Mouse (Mus musculus) heart, embryonic 10.5 days (tissue): ENCODE measurements around the gene Irgm2. TPM values are rescaled to one million over a fixed set of nuclear protein-coding genes. Genes with fewer than 3 reads are reported as not detected.
"Not testable (repeated sequence)": the region's sequence is repeated elsewhere in the genome, so short reads cannot be mapped to it uniquely, and the experiment has no call there.

ENCODE experiments used
- DNase-seq: peaks from one replicate; pipeline ENCODE4 v3.0.0-alpha.2; 2017; ENCODE audit warnings: low spot score
- H3K27ac ChIP-seq: fragments of 300-500 bp; sonication (generic); 2 replicates; pipeline ENCODE4 v1.5.1; 2016; ENCODE audit warnings: mild to moderate bottlenecking
- H3K27me3 ChIP-seq: fragments of 300-500 bp; sonication (generic); 2 replicates; pipeline ENCODE4 v1.6.1; 2016; ENCODE audit warnings: mild to moderate bottlenecking; ENCODE audit not compliant: poor library complexity, insufficient read depth, severe bottlenecking
- H3K36me3 ChIP-seq: fragments of 300-500 bp; sonication (generic); 2 replicates; pipeline ENCODE4 v1.6.1; 2016; ENCODE audit warnings: mild to moderate bottlenecking, moderate library complexity
- H3K4me1 ChIP-seq: fragments of 300-500 bp; sonication (generic); 2 replicates; pipeline ENCODE4 v1.6.1; 2016; ENCODE audit warnings: mild to moderate bottlenecking
- H3K4me3 ChIP-seq: fragments of 300-500 bp; sonication (generic); 2 replicates; pipeline ENCODE4 v1.5.1; 2016; ENCODE audit warnings: mild to moderate bottlenecking, moderate library complexity
- H3K9me3 ChIP-seq: fragments of 300-500 bp; sonication (generic); 2 replicates; pipeline ENCODE4 v1.6.1; 2016; ENCODE audit warnings: mild to moderate bottlenecking, moderate library complexity
- WGBS: fragments of 180-500 bp; shearing (Covaris S2); methylation state at CpG from one replicate; pipeline ENCODE4 v1.1.7; 2016; 5-methylcytosine and 5-hydroxymethylcytosine counted together
- polyA plus RNA-seq: library from polyadenylated mRNA; unstranded; fragments of >200 nt; fragmentation: Nextera tagmentation; extraction: Ambion mirVana; gene quantifications from 2 replicates; pipeline ENCODE4 v1.2.1, GENCODE M21; 2016

Irgm2 gene
- polyA plus RNA-seq, 1 experiment from 2014 or later: 0.90 TPM

DNA sequence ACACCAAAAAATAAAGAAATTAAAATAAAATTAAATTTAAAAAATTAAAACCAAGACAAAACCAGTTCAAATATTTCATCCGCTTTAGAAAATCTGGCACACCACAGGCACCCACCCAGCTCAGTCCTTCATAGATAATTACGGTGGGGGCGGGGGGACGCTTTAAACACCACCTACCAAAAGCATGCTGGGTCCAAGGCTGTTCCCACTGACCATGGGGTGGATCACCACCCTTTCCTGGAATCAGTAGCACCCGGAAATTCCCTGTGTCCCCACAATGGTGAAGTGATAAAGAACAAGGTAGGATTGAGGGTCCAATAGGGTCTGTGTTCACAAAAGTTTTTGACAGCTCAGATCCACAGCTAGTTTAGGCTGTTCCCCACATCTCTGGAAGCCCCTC, 16.4 kb downstream of the Irgm2 start:
- no peak for DNase-seq
- H3K4me3 ChIP-seq: no peak overlapping the region
- 75% methylated on average over 5 of the region's 5 CpGs for WGBS
- no peaks in the 10 kb centered on the region for H3K36me3 ChIP-seq
- peaks cover 11% of the 10 kb centered on the region for H3K4me1 ChIP-seq
- H3K27me3 ChIP-seq: no peaks in the 10 kb centered on the region
- no peak overlapping the region for H3K27ac ChIP-seq
- H3K9me3 ChIP-seq: no peaks in the 10 kb centered on the region

DNA sequence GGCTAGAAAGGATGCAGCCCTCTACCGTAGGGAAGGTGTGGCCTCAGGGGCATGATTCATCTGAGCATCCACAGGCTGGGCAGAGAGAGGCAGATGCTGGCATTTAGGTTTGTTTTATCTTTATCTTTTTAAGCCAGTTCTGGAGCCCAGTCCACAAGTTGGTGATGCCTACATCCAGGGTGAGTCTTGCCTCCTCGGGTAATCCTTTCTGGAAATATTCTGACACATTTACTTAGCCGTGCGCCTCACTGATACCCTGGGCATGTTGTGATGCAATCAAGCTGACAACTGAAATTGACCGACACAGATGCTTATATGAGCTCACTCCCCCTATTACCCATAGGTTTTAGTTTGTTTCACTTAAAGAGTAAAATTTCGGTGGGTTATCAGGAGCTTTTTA, 17.4 kb downstream of the Irgm2 start:
- no peaks in the 10 kb centered on the region for H3K36me3 ChIP-seq
- DNase-seq: no peak
- H3K27ac ChIP-seq: no peak overlapping the region
- no peak overlapping the region for H3K4me3 ChIP-seq
- H3K9me3 ChIP-seq: no peaks in the 10 kb centered on the region
- peaks cover under 1% of the 10 kb centered on the region; the same call in 1 of the 2 replicates for H3K4me1 ChIP-seq
- no peaks in the 10 kb centered on the region for H3K27me3 ChIP-seq
- WGBS: 84% methylated on average over 6 of the region's 6 CpGs

DNA sequence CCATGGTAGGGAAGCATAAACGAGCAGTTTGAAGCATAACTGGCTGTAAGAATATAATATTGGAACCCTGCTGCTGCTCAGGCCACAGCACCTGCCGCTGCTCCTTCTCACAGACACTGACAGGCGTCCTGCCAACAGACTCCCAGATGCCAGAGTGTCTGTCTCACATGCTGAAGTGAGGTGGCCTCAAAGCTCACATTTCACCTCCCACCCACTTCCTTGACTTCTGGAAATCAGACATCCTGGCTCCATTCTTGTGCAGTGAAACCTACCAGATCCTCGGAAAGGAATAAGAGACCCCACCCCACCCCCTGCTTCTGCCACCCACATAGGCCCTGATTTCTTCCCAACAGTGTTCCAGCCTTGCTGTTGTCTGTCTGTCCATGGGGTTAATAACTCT, 24.3 kb downstream of the Irgm2 start:
- peak overlapping the region; percentile 52 for H3K27ac ChIP-seq
- peak; percentile 66 for DNase-seq
- WGBS: 26% methylated on average over 4 of the region's 4 CpGs
- no peaks in the 10 kb centered on the region for H3K9me3 ChIP-seq
- H3K36me3 ChIP-seq: no peaks in the 10 kb centered on the region
- no peak overlapping the region for H3K4me3 ChIP-seq
- no peaks in the 10 kb centered on the region for H3K27me3 ChIP-seq
- peaks cover 21% of the 10 kb centered on the region for H3K4me1 ChIP-seq

DNA sequence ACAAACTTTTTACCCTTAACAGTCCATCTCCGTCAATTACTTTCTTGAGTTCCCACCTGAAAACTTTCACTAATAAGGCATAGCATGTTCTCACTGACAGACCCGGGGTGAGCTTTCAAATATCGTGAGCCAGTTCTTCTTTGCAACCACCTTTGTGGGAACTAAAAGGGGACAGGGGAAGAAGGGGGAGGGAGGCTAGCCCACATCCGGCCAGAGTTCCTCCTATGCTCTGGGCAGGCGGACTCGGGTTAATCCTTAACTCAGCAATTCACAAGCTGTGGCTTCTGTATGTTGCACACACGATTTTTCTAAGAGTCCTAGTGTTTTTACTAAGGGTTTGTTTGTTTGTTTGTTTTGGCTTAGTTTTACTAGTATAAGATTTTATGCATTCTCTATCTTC, 24.9 kb downstream of the Irgm2 start:
- Histone ChIP-seq H3K27ac (peak overlapping the region; percentile 59; the same call in 1 of the 2 replicates), H3K4me1 (peaks cover 21% of the 10 kb centered on the region), H3K4me3 (no peak overlapping the region), H3K27me3 (no peaks in the 10 kb centered on the region), H3K36me3 (no peaks in the 10 kb centered on the region), H3K9me3 (no peaks in the 10 kb centered on the region)
- peak; percentile 41 for DNase-seq
- WGBS: 53% methylated on average over 7 of the region's 7 CpGs

DNA sequence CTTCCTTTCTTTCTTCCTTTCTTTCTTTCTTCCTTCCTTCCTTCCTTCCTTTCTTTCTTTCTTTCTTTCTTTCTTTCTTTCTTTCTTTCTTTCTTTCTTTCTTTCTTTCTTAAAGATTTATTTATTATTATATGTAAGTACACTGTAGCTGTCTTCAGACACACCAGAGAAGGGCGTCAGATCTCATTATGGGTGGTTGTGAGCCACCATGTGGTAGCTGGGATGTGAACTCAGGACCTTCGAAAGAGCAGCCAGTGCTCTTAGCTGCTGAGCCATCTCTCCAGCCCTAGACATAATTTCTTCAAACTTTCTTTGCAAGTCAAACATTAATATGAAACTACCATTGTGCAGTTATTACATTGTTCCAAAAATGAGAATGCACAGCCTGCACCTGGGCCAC, 25.5 kb downstream of the Irgm2 start:
- not testable (repeated sequence) for H3K4me3 ChIP-seq, DNase-seq, H3K36me3 ChIP-seq, H3K27me3 ChIP-seq, H3K9me3 ChIP-seq, H3K27ac ChIP-seq
- peaks cover 21% of the 10 kb centered on the region for H3K4me1 ChIP-seq
- 71% methylated on average over 2 of the region's 2 CpGs for WGBS

DNA sequence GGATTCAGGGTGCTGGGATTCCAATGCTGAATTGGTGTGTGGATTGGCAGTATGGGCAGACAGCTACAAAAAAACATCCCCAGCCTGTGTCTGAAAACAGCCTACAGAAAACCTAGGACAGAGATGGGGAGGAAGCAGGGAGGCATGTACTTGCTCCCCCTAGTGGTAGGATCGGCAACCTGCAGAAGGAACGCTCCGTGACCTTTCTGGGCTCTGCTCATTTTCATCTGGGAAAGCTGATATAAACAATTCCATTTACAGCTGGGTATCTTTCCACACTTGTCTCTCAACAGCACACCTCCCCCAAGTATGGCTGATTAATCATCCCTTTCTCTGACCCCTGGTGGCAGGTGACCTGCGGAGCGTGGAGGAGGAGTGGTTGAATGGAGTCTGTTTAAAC, 26.2 kb downstream of the Irgm2 start:
- no peak overlapping the region for H3K4me3 ChIP-seq
- WGBS: 7% methylated on average over 5 of the region's 5 CpGs
- peak overlapping the region; percentile 56; the same call in 1 of the 2 replicates for H3K27ac ChIP-seq

DNA sequence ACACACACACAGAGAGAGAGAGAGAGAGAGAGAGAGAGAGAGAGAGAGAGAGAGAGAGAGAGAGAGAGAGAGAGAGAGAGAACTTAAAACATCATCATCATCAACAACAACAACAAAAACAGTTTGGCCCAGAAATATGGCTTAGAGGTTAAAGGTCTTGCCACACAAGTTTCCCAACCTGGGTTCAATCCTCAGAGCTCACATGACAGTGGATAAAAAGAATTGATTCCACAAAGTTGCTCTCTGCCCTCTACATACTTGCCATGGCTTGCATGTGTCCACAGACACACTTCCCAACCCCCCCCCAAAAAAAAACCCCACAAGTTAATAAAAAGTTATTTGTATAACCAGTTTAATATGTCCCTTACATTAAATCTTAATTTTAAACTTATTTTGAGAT, 27.0 kb downstream of the Irgm2 start:
- DNase-seq: peak; percentile 6
- no peak overlapping the region for H3K4me3 ChIP-seq
- no peaks in the 10 kb centered on the region for H3K27me3 ChIP-seq
- H3K4me1 ChIP-seq: peaks cover 27% of the 10 kb centered on the region
- no peak overlapping the region for H3K27ac ChIP-seq
- H3K36me3 ChIP-seq: no peaks in the 10 kb centered on the region
- no peaks in the 10 kb centered on the region for H3K9me3 ChIP-seq

More for the DNA sequence above, 26.2 kb downstream of the Irgm2 start:
- peak; percentile 84 for DNase-seq
- Histone ChIP-seq H3K27me3 (no peaks in the 10 kb centered on the region), H3K4me1 (peaks cover 26% of the 10 kb centered on the region), H3K9me3 (no peaks in the 10 kb centered on the region), H3K36me3 (no peaks in the 10 kb centered on the region)

DNA sequence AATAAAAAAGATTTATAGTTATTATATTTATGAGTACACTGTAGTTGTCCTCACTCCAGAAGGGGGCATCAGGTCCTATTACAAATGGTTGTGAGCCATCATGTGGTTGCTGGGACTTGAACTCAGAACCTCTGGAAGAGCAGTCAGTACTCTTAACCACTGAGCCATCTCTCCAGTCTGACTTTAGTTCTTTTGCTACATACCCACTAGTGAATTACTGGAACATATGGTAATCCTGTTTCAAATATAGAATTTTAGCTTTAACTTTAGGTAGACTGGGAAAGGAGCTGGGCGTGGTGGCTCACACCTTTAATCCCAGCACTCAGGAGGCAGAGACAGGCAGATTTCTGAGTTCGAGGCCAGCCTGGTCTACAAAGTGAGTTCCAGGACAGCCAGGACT, 28.6 kb downstream of the Irgm2 start:
- H3K36me3 ChIP-seq, H3K4me3 ChIP-seq, H3K27ac ChIP-seq, H3K9me3 ChIP-seq, H3K27me3 ChIP-seq: not testable (repeated sequence)
- WGBS: 80% methylated on average over 2 of the region's 2 CpGs
- peaks cover 26% of the 10 kb centered on the region for H3K4me1 ChIP-seq
- peak; percentile 17 for DNase-seq

DNA sequence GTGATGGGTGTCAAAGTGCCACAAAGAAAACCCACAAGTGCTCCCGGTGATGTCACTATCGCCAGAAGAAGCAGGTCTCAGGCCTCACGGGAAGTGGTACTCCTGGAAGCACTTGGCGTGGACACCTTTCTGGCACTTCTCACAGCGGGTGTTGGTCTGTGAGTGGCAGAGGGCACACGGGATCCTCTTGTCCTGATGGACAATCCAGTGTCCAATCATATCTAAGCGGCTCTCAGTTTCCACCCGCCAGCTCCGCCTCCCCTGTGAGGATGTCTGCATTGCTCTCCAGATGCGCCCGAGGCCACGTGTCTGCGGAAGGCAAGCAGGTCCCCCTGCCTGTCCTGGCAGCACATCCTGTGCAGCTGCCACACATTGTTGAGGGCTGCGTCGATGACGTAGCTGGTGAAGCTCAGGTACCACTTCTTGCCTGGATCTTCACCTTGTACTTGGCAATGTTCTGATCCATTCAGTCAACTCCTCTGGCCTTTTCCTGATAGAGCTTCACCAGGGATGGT, 31.0 kb downstream of the Irgm2 start:
- WGBS: 53% methylated on average over 16 of the region's 16 CpGs
- peak; percentile 75 for DNase-seq
- Histone ChIP-seq H3K4me1 (peaks cover 11% of the 10 kb centered on the region; the same call in 1 of the 2 replicates), H3K27me3 (no peaks in the 10 kb centered on the region; the same call in 1 of the 2 replicates), H3K36me3 (no peaks in the 10 kb centered on the region), H3K4me3 (no peak overlapping the region), H3K27ac (no peak overlapping the region), H3K9me3 (no peaks in the 10 kb centered on the region)

DNA sequence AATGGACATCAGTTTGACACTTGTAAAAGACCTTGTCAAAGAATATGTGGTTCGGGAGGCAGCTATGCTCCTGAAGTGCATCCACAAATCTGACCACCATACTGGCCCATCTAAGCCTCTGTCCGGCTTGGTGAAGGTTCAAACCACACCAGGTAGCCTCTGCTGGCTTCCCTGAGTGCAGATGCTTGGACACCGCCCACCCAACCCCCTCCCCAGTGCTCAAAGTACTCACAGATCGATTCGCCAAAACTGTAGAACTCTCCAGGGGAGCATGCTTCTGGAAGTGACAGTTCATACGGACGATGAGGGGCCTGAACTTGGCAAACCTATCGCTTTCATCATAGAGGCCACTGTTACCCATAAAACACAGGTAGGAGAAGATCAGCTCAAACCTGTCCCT, 31.7 kb downstream of the Irgm2 start:
- Histone ChIP-seq H3K9me3 (no peaks in the 10 kb centered on the region), H3K27ac (no peak overlapping the region), H3K27me3 (no peaks in the 10 kb centered on the region; the same call in 1 of the 2 replicates), H3K36me3 (no peaks in the 10 kb centered on the region), H3K4me3 (no peak overlapping the region), H3K4me1 (peaks cover 6% of the 10 kb centered on the region; the same call in 1 of the 2 replicates)
- 84% methylated on average over 8 of the region's 8 CpGs for WGBS
- DNase-seq: peak; percentile 63

DNA sequence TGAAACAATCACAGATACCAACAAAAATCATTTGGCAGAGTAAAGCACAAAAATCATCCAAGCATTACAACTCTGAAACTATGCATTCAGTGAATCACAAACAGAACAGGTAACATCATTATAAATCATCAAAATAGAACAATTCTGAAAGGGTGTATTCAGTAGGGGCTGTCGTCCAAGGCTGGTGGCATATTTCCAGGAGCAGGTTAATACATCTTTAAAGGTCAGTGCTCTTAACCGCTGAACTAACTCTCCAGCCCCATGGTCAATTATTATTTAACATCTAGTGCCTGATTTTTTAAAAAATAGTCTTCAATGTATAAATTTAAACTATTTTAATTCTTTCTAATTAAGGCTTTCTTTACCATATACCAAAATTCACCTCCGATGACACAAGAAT, 35.1 kb downstream of the Irgm2 start:
- WGBS: 84% methylated on average over 3 of the region's 3 CpGs
- H3K4me1 ChIP-seq: peaks cover 13% of the 10 kb centered on the region
- H3K27me3 ChIP-seq, H3K4me3 ChIP-seq, H3K36me3 ChIP-seq, H3K27ac ChIP-seq, DNase-seq, H3K9me3 ChIP-seq: not testable (repeated sequence)

DNA sequence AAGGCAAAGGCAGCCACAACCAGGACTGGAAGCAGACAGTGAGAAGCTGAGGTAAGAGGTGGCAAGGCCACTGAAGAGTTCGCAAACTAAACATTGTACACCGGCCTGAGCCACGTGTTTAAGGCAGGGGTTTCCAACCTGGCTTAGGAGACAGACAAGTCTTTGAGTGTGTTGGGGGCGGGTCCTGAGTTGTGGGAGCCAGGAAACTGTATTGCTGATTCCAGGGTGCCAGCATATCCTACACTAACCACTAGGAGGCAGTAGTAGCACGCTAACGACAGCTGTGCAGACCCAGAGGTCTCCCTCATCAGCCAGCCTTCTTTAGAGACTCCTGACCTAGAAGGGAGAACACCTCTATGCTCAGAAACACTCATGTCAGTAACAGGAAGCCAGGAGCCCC, 35.7 kb downstream of the Irgm2 start:
- Histone ChIP-seq H3K36me3 (no peaks in the 10 kb centered on the region), H3K9me3 (no peaks in the 10 kb centered on the region), H3K27me3 (no peaks in the 10 kb centered on the region; the same call in 1 of the 2 replicates), H3K27ac (no peak overlapping the region), H3K4me1 (peaks cover 13% of the 10 kb centered on the region), H3K4me3 (no peak overlapping the region)
- DNase-seq: peak; percentile 74
- 12% methylated on average over 6 of the region's 6 CpGs for WGBS

DNA sequence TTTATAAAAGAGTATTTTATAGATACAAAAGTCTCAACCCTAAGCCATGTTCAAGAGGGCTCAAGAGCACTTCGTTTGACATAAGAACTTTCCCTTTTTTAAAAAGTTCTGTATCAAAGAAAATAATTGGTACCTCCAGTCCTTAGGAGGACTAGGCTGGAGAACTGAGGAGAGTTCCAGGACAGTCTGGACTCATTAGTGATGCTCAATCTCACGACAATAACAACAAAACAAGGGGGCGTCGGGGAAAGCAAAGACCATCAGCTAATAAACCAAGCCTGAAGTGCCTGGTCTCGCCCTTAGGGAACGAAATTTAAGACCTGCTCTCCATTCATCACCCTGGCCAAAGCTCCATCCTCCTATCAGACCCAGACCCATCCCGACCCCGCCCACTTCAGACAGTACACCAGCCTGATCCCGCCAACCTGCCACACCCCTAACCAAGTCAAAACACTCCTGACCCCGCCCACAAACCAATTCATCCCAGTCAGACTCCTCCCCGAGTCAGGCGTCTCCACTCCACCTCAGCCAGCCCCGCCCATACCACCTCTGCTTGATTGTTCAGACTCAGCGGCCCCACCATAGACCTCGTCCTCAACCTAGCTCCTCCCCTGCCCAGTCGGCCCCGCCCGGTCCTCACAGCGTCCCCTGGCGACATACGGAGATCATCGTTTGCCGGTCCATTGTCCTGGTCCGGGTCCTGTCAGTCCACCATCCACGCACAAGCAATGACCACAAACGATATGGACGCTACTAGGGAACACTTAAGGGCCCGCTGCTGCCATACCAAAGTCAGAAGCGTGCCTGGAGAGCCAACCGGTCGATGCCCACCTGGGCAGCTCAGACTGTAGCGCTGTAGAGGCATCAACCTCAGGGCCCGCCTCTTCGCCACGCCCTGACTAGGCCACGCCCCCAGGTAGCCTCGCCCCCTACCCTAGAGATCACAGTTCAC, 39.7 kb downstream of the Irgm2 start:
- Histone ChIP-seq H3K4me3 (peak overlapping the region; percentile 65), H3K27ac (peak overlapping the region; percentile 44; the same call in 1 of the 2 replicates)
- 2% methylated on average over 37 of the region's 37 CpGs for WGBS

More for the DNA sequence above, 39.7 kb downstream of the Irgm2 start:
- DNase-seq: peak; percentile 92
- peaks cover 7% of the 10 kb centered on the region for H3K4me1 ChIP-seq
- no peaks in the 10 kb centered on the region for H3K36me3 ChIP-seq
- no peaks in the 10 kb centered on the region for H3K9me3 ChIP-seq
- no peaks in the 10 kb centered on the region for H3K27me3 ChIP-seq
